Mouse (Mus musculus) thymus, postnatal 10 days (tissue): ENCODE data around the gene Gm42715.
"Not testable (repeated sequence)": the region's sequence is repeated elsewhere in the genome, so short reads cannot be mapped to it uniquely, and the experiment has no call there.

Experiments used
- DNase-seq, 2 experiments: peaks; one replicate each; pipeline ENCODE4 v3.0.0; 2021; ENCODE audit warnings: low spot score in 2 of 2

Gene Gm42715

DNA sequence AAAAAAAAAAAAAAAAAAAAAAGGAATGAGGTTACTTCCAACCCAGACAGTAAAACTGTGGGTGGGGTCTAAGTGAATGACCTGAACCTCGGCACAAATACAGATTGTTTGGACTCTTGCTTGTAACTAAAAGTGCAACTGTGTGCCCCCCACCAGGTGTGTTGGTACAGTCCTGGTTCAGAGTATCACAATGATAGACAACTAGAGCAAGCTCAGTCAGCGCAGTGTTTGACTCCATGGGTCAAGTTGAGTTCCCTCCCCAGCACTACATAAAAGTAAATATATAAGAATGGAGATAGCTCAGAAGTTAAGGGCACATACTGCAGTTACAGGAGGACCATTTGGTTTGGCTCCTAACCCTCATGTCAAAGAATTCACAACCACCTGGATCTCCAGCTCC lies 22.0 kb upstream of the Gm42715 start:
- no peak for DNase-seq

DNA sequence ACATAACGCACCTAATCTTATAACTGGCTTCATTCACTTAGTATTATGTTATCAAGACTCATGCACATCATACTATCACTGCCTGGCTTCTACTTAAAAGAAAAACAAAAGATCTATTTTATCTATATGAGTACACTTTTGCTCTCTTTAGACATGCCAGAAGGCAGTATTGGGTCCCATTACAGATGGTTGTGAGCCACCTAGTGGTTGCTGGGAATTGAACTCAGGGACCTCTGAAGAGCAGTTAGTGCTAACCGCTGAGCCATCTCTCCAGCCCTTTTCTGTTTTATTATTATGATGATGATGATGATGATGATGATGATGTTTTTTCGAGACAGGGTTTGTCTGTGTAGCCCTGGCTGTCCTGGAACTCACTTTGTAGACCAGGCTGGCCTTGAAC lies 21.0 kb upstream of the Gm42715 start:
- peak; percentile 48 to 62 for DNase-seq

- no peak for DNase-seq
Observed at GRCm38 (mm10) chr7:127508291-127508690, 11.1 kb upstream of the Gm42715 start.

DNA sequence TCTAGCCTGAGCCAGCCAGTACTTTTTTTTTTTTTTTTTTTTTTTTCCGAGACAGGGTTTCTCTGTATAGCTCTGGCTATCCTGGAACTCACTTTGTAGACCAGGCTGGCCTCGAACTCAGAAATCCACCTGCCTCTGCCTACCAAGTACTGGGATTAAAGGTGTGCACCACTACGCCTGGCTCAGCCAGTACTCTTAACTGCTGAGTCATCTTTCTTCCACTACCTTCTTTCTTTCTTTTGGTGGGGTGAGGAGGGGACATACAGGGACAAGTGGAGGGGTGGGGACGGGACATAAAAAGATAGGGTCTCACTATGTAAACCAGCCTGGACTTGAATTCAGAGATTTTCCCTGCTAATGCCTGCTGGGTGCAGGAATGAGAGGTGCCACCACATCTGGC lies 9.6 kb upstream of the Gm42715 start:
- not testable (repeated sequence) for DNase-seq

DNA sequence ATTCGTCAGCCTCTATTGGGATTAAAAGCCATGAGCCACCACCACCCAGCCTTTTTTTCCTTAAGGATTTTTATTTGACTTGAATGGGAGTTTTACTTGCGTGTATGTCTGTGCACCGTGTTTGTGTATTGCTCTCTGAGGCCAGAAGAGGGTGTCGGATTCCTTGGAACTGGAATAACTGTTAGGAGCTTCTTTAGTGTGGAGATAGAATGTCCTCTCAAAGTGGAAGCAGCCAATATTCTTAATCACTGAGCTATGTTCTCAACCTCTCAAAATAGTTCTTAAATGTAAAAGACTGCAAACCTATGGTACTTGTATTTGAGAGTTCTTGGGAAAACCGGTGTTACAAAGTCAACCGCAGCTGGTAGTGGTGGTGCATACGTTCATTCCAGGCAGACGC lies 8.1 kb upstream of the Gm42715 start:
- no peak for DNase-seq

DNA sequence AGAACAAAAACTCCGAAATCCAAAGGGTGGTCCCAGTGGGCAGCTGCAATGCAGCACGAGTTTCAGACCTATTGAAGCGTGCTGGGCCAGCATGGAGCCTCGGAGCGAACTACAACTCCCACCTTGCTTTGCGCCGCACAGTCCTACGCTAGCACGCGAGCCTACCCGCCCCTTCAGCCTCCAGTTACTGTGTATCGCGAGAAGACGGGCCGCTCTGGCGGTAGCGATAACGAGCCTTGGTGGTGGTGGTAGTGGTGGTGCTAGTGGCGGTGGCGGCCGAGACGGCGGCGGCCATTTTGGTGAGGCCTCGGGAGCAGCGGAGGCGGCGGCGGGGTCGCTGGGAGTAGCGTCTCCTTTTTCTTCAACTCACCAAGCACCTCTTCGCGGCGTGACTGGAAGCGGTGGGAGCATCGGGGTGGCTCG lies 7.6 kb upstream of the Gm42715 start, which contains the start of gene Srcap:
Gene Srcap, plus strand, starts transcription at position 176 of the 423 bp plus-strand sequence.
- DNase-seq: peak; percentile 95 to 97

DNA sequence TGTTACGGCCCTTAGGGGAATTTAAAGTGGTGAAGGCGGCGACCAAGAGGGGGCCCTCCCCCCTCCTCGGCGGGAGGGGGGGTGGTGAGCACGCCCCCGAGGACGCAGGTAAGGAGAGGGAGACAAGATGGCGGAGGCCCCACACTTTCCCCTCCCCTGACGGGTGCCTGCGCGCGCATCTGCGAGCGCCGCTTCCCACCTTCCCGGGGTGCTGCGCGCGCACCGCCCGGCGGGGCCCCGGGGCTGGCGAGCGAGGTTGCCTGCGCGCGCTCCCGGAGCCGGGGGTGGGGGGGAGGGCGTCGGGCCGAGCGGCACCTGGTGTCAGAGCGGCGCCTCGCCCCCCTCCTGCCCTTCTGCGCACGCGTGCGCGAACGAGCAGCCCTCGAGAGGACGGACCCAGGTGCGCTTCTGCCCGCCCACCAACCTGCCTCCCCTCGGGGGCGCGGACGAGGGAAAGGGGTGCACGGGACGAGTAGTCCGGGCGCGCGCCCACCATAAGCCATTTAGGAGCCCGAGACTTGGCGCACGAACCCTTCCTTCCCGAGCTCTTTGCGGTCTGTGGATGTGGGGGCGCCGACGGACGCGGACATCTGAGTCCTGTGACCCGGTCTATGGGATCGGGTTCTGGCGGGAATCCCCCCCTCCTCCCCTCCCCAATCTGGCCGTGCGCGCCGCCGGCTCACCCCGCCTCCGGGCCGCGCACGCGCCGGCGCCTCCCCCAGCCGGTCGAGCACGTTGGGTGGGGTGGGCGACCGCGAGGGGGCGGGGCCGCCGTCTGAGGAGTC lies 7.0 kb upstream of the Gm42715 start:
- peak; percentile 95 to 98 for DNase-seq

GRCm38 (mm10) chr7:127513016-127513390 lies 6.4 kb upstream of the Gm42715 start:
- DNase-seq: peak in 1 of 2 experiments; percentile 4

DNA sequence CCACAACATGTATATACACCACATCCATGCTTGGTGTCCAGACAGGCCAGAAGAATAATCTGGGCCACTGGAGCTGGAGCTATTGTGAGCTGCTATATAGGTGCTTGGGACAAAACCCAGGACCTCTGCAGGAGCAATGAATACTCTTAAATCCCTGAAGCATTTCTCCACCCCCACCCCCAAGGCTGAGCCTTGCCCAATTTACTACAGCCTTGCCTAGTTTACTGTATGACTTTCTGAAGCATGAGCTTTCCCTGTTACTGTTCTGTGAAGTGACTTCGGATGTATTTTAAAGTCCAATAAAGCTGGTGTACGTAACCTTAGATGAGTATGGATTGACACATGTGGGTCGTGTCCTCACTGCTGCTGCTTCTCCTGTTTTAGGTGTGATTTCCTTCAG lies 5.6 kb upstream of the Gm42715 start:
- DNase-seq: no peak

- no peak for DNase-seq
Observed at GRCm38 (mm10) chr7:127515846-127516245, 3.5 kb upstream of the Gm42715 start.

DNA sequence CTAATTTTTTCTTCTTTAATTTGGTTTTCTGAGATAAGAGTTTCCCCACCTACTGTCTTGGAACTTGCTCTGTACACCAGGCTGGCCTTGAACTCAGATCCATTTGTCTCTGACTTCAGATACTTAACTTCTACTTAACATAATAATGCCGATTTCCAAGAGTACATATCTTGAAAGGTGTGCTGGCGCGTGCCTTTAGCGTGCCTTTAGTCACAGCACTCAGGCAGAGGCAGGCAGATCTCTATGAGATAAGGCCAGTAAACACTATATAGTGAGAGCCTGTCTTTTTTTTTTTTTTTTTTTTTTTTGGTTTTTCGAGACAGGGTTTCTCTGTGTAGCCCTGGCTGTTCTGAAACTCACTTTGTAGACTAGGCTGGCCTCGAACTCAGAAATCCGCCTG lies 3.0 kb upstream of the Gm42715 start:
- DNase-seq: no peak

DNA sequence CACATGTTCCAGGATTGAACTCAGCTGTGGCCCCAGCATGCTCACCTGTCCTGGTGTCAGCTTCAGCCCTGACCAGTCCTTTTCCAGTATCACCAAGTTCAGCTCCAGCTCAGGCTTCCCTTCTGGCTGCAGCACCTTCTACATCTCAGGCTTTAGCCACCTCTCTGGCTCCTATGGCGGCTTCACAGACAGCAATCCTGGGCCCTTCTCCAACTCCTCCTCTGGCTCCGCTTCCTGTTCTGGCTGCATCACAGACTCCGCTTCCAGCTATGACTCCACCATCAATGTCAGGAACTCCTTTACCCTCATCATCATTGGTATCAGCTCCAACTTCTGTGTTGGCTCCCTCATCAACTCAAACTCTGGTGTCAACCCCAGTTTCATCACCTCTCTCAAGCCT lies 22.3 kb downstream of the Gm42715 start:
- DNase-seq: no peak

GRCm38 (mm10) chr7:127549116-127549835 lies 29.9 kb downstream of the Gm42715 start:
- DNase-seq: no peak

GRCm38 (mm10) chr7:127551558-127551957 lies 32.2 kb downstream of the Gm42715 start:
- DNase-seq: no peak

GRCm38 (mm10) chr7:127560580-127560979 lies 41.2 kb downstream of the Gm42715 start:
- DNase-seq: no peak

DNA sequence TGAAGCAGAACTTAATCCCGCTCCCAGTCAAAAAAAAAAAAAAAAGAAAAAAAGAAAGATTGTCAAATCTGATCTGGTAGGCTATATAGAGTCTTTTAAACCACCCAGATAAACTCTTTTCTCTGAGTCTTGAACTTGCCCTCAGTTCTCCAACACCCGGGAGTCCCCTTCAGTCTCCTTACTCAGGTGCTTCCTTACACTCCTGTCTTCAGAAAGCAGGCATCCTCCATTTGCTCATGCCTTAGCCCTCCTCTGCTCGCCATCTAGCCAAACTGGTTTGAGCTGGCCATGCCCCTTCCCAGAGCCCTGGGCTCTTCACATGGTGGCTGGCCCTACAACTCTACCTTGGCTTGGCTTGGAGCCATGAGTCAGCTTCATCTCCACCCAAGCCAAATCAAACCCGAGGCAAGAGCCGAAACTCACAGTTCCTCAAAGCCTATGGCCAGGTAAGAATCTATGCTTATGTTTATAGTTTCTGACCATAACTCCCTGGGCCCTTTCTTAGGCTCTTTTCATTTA lies 42.0 kb downstream of the Gm42715 start, which contains the start of gene Tmem265:
Gene Tmem265, plus strand, starts transcription at position 51 of the 519 bp plus-strand sequence.
- no peak for DNase-seq

- no peak for DNase-seq
Observed at GRCm38 (mm10) chr7:127564381-127565150, 45.2 kb downstream of the Gm42715 start.

DNA sequence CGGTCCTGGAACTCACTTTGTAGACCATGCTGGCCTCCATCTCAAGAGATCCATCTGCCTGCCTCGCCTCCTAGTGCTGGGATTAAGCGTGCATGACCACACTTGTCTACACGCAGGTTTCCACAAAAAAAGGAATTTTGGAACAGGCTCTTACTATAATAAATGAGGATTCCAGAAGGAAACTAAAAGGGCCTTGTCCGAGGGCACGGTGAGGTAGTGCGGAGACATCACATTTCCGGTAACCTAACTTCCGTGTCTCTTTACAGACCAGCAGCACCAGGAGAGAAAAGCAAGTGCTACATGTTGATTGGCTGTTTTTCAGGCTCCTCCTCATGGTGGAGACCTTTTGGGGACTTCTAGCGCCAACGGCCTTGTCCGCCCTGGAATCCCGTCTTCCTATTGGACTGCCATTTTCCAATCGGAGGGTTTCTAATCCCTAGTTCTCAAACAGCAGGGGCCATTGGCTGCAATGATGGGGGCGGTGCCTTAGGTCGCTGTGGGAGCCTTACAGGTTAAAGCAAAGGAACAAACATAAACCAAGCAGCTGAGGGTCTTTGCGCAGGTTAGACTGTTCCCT lies 53.6 kb downstream of the Gm42715 start, which contains the start of gene Phkg2:
Gene Phkg2, plus strand, starts transcription at position 446 of the 577 bp plus-strand sequence.
- DNase-seq: peak; percentile 85 to 91

- DNase-seq: peak; percentile 16 to 31
Observed at GRCm38 (mm10) chr7:127573503-127574008, 54.2 kb downstream of the Gm42715 start.

DNA sequence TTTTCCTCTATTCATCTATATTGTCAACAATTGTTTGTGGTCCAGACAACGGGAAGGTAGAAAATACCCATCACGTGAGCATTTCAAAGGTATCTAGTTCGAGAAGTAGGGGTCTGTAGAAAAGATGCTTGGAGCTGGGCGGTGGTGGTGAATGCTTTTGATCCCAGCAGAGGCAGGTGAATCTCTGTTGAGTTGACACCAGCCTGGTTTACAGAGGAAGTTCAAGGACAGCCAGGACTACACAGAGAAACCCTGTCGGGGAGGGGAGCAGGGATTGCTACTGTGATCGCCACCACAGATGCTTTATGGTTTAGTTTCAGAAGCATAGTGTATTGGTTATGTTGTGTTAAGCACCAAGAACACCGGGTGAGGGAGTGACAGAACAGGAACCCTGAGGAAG lies 54.7 kb downstream of the Gm42715 start:
- no peak for DNase-seq

DNA sequence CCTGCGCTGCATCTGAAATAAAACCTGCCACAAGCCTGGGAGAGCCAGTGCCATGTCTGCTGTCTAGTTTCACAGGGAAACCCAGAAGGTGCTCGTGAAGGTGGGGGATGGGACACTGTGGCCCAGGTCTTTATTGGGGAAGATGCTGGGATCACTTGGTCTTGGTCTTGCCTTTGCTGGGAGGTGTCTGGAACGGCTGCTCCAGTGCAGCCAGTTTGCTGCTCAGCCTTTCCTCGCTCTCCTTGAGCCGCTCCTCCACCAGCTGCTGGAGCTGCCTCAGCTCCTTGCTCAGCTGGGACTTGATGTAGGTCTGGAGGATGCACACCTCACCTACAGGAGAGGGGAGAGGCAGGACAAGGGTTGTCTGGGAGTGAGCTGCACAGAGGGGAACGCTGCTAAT lies 63.9 kb downstream of the Gm42715 start:
- no peak for DNase-seq
